ENCODE assay signal across 9 mouse cellular contexts in genomic region chr2:30365281-30366069, GRCm38 (mm10). TPM values are rescaled to one million over a fixed set of nuclear protein-coding genes. Genes with fewer than 3 reads are reported as not detected.
DNase-seq lines count a peak whose midpoint lies in the region; ATAC-seq and TF ChIP-seq lines count a peak whose summit lies in the region.
"Had no signal": no experiment of that assay in that cellular context is flagged by ENCODE, and none has a peak within 500 bp of the region (broad histone marks: within the 10 kb centered on the region; RNA-seq: fewer than 3 reads in every experiment).

No protein-coding gene starts in this region.

- H3K36me3 ChIP-seq in lung, postnatal 0 days (ENCODE audit: insufficient read depth, low read length) = peaks cover 17% of the 10 kb centered on the region; the same call in 1 of the 2 replicates
- H3K36me3 ChIP-seq in forebrain, embryonic 16.5 days (ENCODE audit: control insufficient read depth, insufficient read depth) = peaks cover 16% of the 10 kb centered on the region
- peaks cover 36% of the 10 kb centered on the region for H3K36me3 ChIP-seq in limb, embryonic 12.5 days
- peaks cover 23% of the 10 kb centered on the region for H3K36me3 ChIP-seq in stomach, embryonic 15.5 days

- WGBS in lung, postnatal 0 days = 74% methylated on average over 2 of the region's 2 CpGs
- WGBS in forebrain, embryonic 16.5 days = 90% methylated on average over 2 of the region's 2 CpGs
- 89% methylated on average over 2 of the region's 2 CpGs for WGBS in limb, embryonic 12.5 days
- 84% methylated on average over 2 of the region's 2 CpGs for WGBS in stomach, embryonic 15.5 days

- no peak for TF ChIP-seq CTCF in lung, postnatal 0 days (IDR thresholded peaks at IDR 0.05)

- H3K27ac ChIP-seq in lung, postnatal 0 days (ENCODE audit: low read length) = 0 out of 2 replicates have a peak overlapping the region, but pooled peaks have one; percentile 35
- H3K27ac ChIP-seq in forebrain, embryonic 16.5 days (ENCODE audit: low read length) = no peak overlapping the region
- H3K27ac ChIP-seq in limb, embryonic 12.5 days = no peak overlapping the region
- H3K27ac ChIP-seq in stomach, embryonic 15.5 days = no peak overlapping the region
- H3K27ac ChIP-seq: macrophage had no signal

- H3K27me3 ChIP-seq in lung, postnatal 0 days (replicated peaks; ENCODE audit: insufficient read depth, low read length) = no peaks in the 10 kb centered on the region
- no peaks in the 10 kb centered on the region for H3K27me3 ChIP-seq in forebrain, embryonic 16.5 days (replicated peaks; ENCODE audit: control insufficient read depth, insufficient read depth, low read length)
- H3K27me3 ChIP-seq in limb, embryonic 12.5 days = no peaks in the 10 kb centered on the region
- H3K27me3 ChIP-seq in stomach, embryonic 15.5 days (replicated peaks) = no peaks in the 10 kb centered on the region

- 0 out of 2 replicates have a peak overlapping the region, but pooled peaks have one; percentile 10 for H3K4me3 ChIP-seq in lung, postnatal 0 days (ENCODE audit: low read depth, low read length)
- peak overlapping the region; percentile 99 for H3K4me3 ChIP-seq in forebrain, embryonic 16.5 days (replicated peaks; ENCODE audit: low read length)
- H3K4me3 ChIP-seq in limb, embryonic 12.5 days (replicated peaks) = peak overlapping the region; percentile 94
- peak overlapping the region; percentile 64 for H3K4me3 ChIP-seq in stomach, embryonic 15.5 days (replicated peaks)

- peaks cover 11% of the 10 kb centered on the region; the same call in 1 of the 2 replicates for H3K4me1 ChIP-seq in lung, postnatal 0 days (ENCODE audit: insufficient read depth, low read depth, low read length)
- peaks cover 12% of the 10 kb centered on the region for H3K4me1 ChIP-seq in forebrain, embryonic 16.5 days (replicated peaks; ENCODE audit: control insufficient read depth, insufficient read depth, low read length)
- H3K4me1 ChIP-seq in limb, embryonic 12.5 days (replicated peaks) = peaks cover 12% of the 10 kb centered on the region
- peaks cover 12% of the 10 kb centered on the region for H3K4me1 ChIP-seq in stomach, embryonic 15.5 days

- ATAC-seq in lung, postnatal 0 days = no peak
- ATAC-seq in forebrain, embryonic 16.5 days = no peak
- no peak for ATAC-seq in limb, embryonic 12.5 days (ENCODE audit: insufficient number of reproducible peaks, insufficient read depth, low FRiP score, low TSS enrichment, low read depth)
- no peak for ATAC-seq in stomach, embryonic 15.5 days (ENCODE audit: insufficient read depth, low FRiP score, low read depth)

- DNase-seq in lung, postnatal 0 days (ENCODE audit: low spot score) = no peak
- no peak for DNase-seq in lung, postnatal 10 days
- DNase-seq in embryo, embryonic 11 days = no peak
- DNase-seq in spleen, postnatal 14 days (ENCODE audit: low spot score in 2 of 2) = no peak
- no peak for DNase-seq in ovary, postnatal 14 days (ENCODE audit: low spot score)

- no peak for TF ChIP-seq EP300 in lung, postnatal 0 days (IDR thresholded peaks at IDR 0.05)

- H3K9me3 ChIP-seq in lung, postnatal 0 days (ENCODE audit: low read length) = no peaks in the 10 kb centered on the region
- H3K9me3 ChIP-seq in forebrain, embryonic 16.5 days (ENCODE audit: control insufficient read depth, low read length) = no peaks in the 10 kb centered on the region
- no peaks in the 10 kb centered on the region for H3K9me3 ChIP-seq in limb, embryonic 12.5 days
- H3K9me3 ChIP-seq in stomach, embryonic 15.5 days = no peaks in the 10 kb centered on the region

- peak overlapping the region; percentile 76 for H3K4me2 ChIP-seq in lung, postnatal 0 days (replicated peaks; ENCODE audit: low read depth, low read length)
- peak overlapping the region; percentile 96 for H3K4me2 ChIP-seq in forebrain, embryonic 16.5 days (ENCODE audit: low read length)
- peak overlapping the region; percentile 97 for H3K4me2 ChIP-seq in limb, embryonic 12.5 days
- H3K4me2 ChIP-seq in stomach, embryonic 15.5 days = peak overlapping the region; percentile 87

- 0 out of 2 replicates have a peak overlapping the region, but pooled peaks have one; percentile 61 for H3K9ac ChIP-seq in lung, postnatal 0 days (replicated peaks; ENCODE audit: low read depth)
- H3K9ac ChIP-seq in forebrain, embryonic 16.5 days (replicated peaks; ENCODE audit: low read depth, low read length) = no peak overlapping the region
- peak overlapping the region; percentile 88 for H3K9ac ChIP-seq in limb, embryonic 12.5 days (replicated peaks)
- 0 out of 2 replicates have a peak overlapping the region, but pooled peaks have one; percentile 74 for H3K9ac ChIP-seq in stomach, embryonic 15.5 days

RNA-seq across cellular contexts. Expression of gene Miga2, which starts 1.4 kb away (rescaled TPM):
- polyA plus RNA-seq in lung, postnatal 0 days (2015; fragmentation: Nextera tagmentation; extraction: Ambion mirVana) = 13.8 and 14.9 TPM in 2 replicates
- polyA plus RNA-seq in forebrain, embryonic 16.5 days (2015; fragmentation: Nextera tagmentation; extraction: Ambion mirVana) = 29.7 and 35.6 TPM in 2 replicates
- polyA plus RNA-seq in limb, embryonic 12.5 days (2016; fragmentation: Nextera tagmentation; extraction: Ambion mirVana) = 26.9 and 30.6 TPM in 2 replicates
- polyA plus RNA-seq in stomach, embryonic 15.5 days (2015; fragmentation: Nextera tagmentation; extraction: Ambion mirVana) = 20.8 and 24.3 TPM in 2 replicates

RNA-seq across cellular contexts. Expression of gene Sh3glb2, which starts 6.3 kb away (rescaled TPM):
- polyA plus RNA-seq in lung, postnatal 0 days (2015; fragmentation: Nextera tagmentation; extraction: Ambion mirVana) = 58.9 and 64.9 TPM in 2 replicates
- polyA plus RNA-seq in forebrain, embryonic 16.5 days (2015; fragmentation: Nextera tagmentation; extraction: Ambion mirVana) = 159 and 203 TPM in 2 replicates
- 85.1 and 91.0 TPM in 2 replicates for polyA plus RNA-seq in limb, embryonic 12.5 days (2016; fragmentation: Nextera tagmentation; extraction: Ambion mirVana)
- polyA plus RNA-seq in stomach, embryonic 15.5 days (2015; fragmentation: Nextera tagmentation; extraction: Ambion mirVana) = 92.6 and 94.6 TPM in 2 replicates

RNA-seq across cellular contexts. Expression of gene Dolpp1, which starts 26.6 kb away (rescaled TPM):
- polyA plus RNA-seq in lung, postnatal 0 days (2015; fragmentation: Nextera tagmentation; extraction: Ambion mirVana) = 25.0 and 26.1 TPM in 2 replicates
- 59.3 and 66.5 TPM in 2 replicates for polyA plus RNA-seq in forebrain, embryonic 16.5 days (2015; fragmentation: Nextera tagmentation; extraction: Ambion mirVana)
- 33.2 and 39.1 TPM in 2 replicates for polyA plus RNA-seq in limb, embryonic 12.5 days (2016; fragmentation: Nextera tagmentation; extraction: Ambion mirVana)
- polyA plus RNA-seq in stomach, embryonic 15.5 days (2015; fragmentation: Nextera tagmentation; extraction: Ambion mirVana) = 42.5 and 45.5 TPM in 2 replicates

RNA-seq across cellular contexts. Expression of gene Crat, which starts 50.1 kb away (rescaled TPM):
- 36.5 and 37.4 TPM in 2 replicates for polyA plus RNA-seq in lung, postnatal 0 days (2015; fragmentation: Nextera tagmentation; extraction: Ambion mirVana)
- polyA plus RNA-seq in forebrain, embryonic 16.5 days (2015; fragmentation: Nextera tagmentation; extraction: Ambion mirVana) = 21.3 and 21.4 TPM in 2 replicates
- polyA plus RNA-seq in limb, embryonic 12.5 days (2016; fragmentation: Nextera tagmentation; extraction: Ambion mirVana) = 24.4 and 27.5 TPM in 2 replicates
- 22.2 and 24.2 TPM in 2 replicates for polyA plus RNA-seq in stomach, embryonic 15.5 days (2015; fragmentation: Nextera tagmentation; extraction: Ambion mirVana)

RNA-seq across cellular contexts. Expression of gene Ptpa, which starts 50.4 kb away (rescaled TPM):
- polyA plus RNA-seq in lung, postnatal 0 days (2015; fragmentation: Nextera tagmentation; extraction: Ambion mirVana) = 88.0 and 93.3 TPM in 2 replicates
- 146 and 163 TPM in 2 replicates for polyA plus RNA-seq in forebrain, embryonic 16.5 days (2015; fragmentation: Nextera tagmentation; extraction: Ambion mirVana)
- 154 and 155 TPM in 2 replicates for polyA plus RNA-seq in limb, embryonic 12.5 days (2016; fragmentation: Nextera tagmentation; extraction: Ambion mirVana)
- polyA plus RNA-seq in stomach, embryonic 15.5 days (2015; fragmentation: Nextera tagmentation; extraction: Ambion mirVana) = 128 and 137 TPM in 2 replicates

Comparison
In these comparisons a context has a peak if more than half of its experiments do, and no peak if none do; other contexts are left out.
1. H3K4me3 ChIP-seq: peak in every context shown above with its lines; median percentile 99 in forebrain, embryonic 16.5 days; 94 in limb, embryonic 12.5 days; 64 in stomach, embryonic 15.5 days; 10 in lung, postnatal 0 days.